Comparison of ENCODE assay signal across 8 mouse cellular contexts in genomic region chr16:94568335-94569228, GRCm38 (mm10). TPM values are rescaled to one million over a fixed set of nuclear protein-coding genes. Genes with fewer than 3 reads are reported as not detected.
DNase-seq lines count a peak whose midpoint lies in the region; ATAC-seq lines count a peak whose summit lies in the region.

No protein-coding gene starts in this region.

- ATAC-seq in heart, embryonic 13.5 days (ENCODE audit: extremely low read depth, insufficient number of reproducible peaks, low FRiP score, low TSS enrichment): peak; percentile 77
- ATAC-seq in limb, embryonic 12.5 days (ENCODE audit: insufficient number of reproducible peaks, insufficient read depth, low FRiP score, low TSS enrichment, low read depth): peak; percentile 88
- peak; percentile 81 for ATAC-seq in midbrain, embryonic 16.5 days

- peak overlapping the region; percentile 89 for H3K9ac ChIP-seq in heart, embryonic 13.5 days
- H3K9ac ChIP-seq in limb, embryonic 12.5 days (replicated peaks): peak overlapping the region; percentile 99
- peak overlapping the region; percentile 74 for H3K9ac ChIP-seq in midbrain, embryonic 16.5 days (ENCODE audit: low read depth, low read length)

- peak overlapping the region; percentile 100 for H3K27ac ChIP-seq in heart, embryonic 13.5 days (replicated peaks)
- peak overlapping the region; percentile 100 for H3K27ac ChIP-seq in limb, embryonic 12.5 days
- H3K27ac ChIP-seq in midbrain, embryonic 16.5 days (ENCODE audit: low read length): peak overlapping the region; percentile 100

- H3K4me2 ChIP-seq in heart, embryonic 13.5 days: peak overlapping the region; percentile 68
- H3K4me2 ChIP-seq in limb, embryonic 12.5 days: peak overlapping the region; percentile 59
- H3K4me2 ChIP-seq in midbrain, embryonic 16.5 days (ENCODE audit: low read length): peak overlapping the region; percentile 57

- WGBS in heart, embryonic 13.5 days: 2% methylated on average over 53 of the region's 53 CpGs
- 2% methylated on average over 53 of the region's 53 CpGs for WGBS in limb, embryonic 12.5 days
- 2% methylated on average over 41 of the region's 53 CpGs for WGBS in midbrain, embryonic 16.5 days

- no peaks in the 10 kb centered on the region for H3K36me3 ChIP-seq in heart, embryonic 13.5 days
- no peaks in the 10 kb centered on the region for H3K36me3 ChIP-seq in limb, embryonic 12.5 days
- H3K36me3 ChIP-seq in midbrain, embryonic 16.5 days (ENCODE audit: control insufficient read depth, insufficient read depth, low read length): no peaks in the 10 kb centered on the region

- peak overlapping the region; percentile 99 for H3K4me3 ChIP-seq in heart, embryonic 13.5 days
- peak overlapping the region; percentile 97 for H3K4me3 ChIP-seq in limb, embryonic 12.5 days (replicated peaks)
- peak overlapping the region; percentile 99 for H3K4me3 ChIP-seq in midbrain, embryonic 16.5 days (ENCODE audit: low read depth, low read length)

- H3K4me1 ChIP-seq in heart, embryonic 13.5 days: peaks cover 42% of the 10 kb centered on the region
- H3K4me1 ChIP-seq in limb, embryonic 12.5 days (replicated peaks): peaks cover 25% of the 10 kb centered on the region
- peaks cover 20% of the 10 kb centered on the region for H3K4me1 ChIP-seq in midbrain, embryonic 16.5 days (ENCODE audit: control insufficient read depth, insufficient read depth, low read length)

- H3K27me3 ChIP-seq in heart, embryonic 13.5 days (replicated peaks): no peaks in the 10 kb centered on the region
- no peaks in the 10 kb centered on the region for H3K27me3 ChIP-seq in limb, embryonic 12.5 days
- H3K27me3 ChIP-seq in midbrain, embryonic 16.5 days (ENCODE audit: control insufficient read depth, insufficient read depth, low read depth, low read length): no peaks in the 10 kb centered on the region

- peak; percentile 77 to 78 for DNase-seq in kidney, adult 8-10 months
- DNase-seq in kidney, adult 11 months: no peak
- DNase-seq in ES-CJ7 (ENCODE audit: low read depth, low spot score): peak; percentile 45
- DNase-seq in cerebellum, postnatal 36 days: peak; percentile 81 to 84
- no peak for DNase-seq in thymus, postnatal 25 days

- H3K9me3 ChIP-seq in heart, embryonic 13.5 days: no peaks in the 10 kb centered on the region
- H3K9me3 ChIP-seq in limb, embryonic 12.5 days: no peaks in the 10 kb centered on the region
- no peaks in the 10 kb centered on the region for H3K9me3 ChIP-seq in midbrain, embryonic 16.5 days (replicated peaks; ENCODE audit: control insufficient read depth, low read length, poor library complexity, severe bottlenecking)

RNA-seq across cellular contexts. Expression of gene Dyrk1a, which starts 1.2 kb away (rescaled TPM):
- 6.7 and 7.2 TPM in 2 replicates for polyA plus RNA-seq in heart, embryonic 13.5 days (2015; fragmentation: Nextera tagmentation; extraction: Ambion mirVana)
- polyA plus RNA-seq in limb, embryonic 12.5 days (2016; fragmentation: Nextera tagmentation; extraction: Ambion mirVana): 9.8 and 11.6 TPM in 2 replicates
- 12.0 and 12.4 TPM in 2 replicates for polyA plus RNA-seq in midbrain, embryonic 16.5 days (2015; fragmentation: Nextera tagmentation; extraction: Ambion mirVana)

RNA-seq across cellular contexts. Expression of gene Vps26c, which starts 42.0 kb away (rescaled TPM):
- 43.6 and 46.7 TPM in 2 replicates for polyA plus RNA-seq in heart, embryonic 13.5 days (2015; fragmentation: Nextera tagmentation; extraction: Ambion mirVana)
- 52.4 and 61.7 TPM in 2 replicates for polyA plus RNA-seq in limb, embryonic 12.5 days (2016; fragmentation: Nextera tagmentation; extraction: Ambion mirVana)
- polyA plus RNA-seq in midbrain, embryonic 16.5 days (2015; fragmentation: Nextera tagmentation; extraction: Ambion mirVana): 80.6 and 83.5 TPM in 2 replicates

Comparison
In these comparisons a context has a peak if more than half of its experiments do, and no peak if none do; other contexts are left out.
1. DNase-seq: peak in kidney, adult 8-10 months (2 of 2), ES-CJ7 (single experiment) and cerebellum, postnatal 36 days (2 of 2); none in kidney, adult 11 months (single experiment) and thymus, postnatal 25 days (single experiment).
2. Peak in every context shown above with its lines, with median percentiles within 50 percentile points of each other: ATAC-seq, H3K27ac ChIP-seq, H3K4me2 ChIP-seq, H3K4me3 ChIP-seq and H3K9ac ChIP-seq.